Mouse (Mus musculus): ENCODE results near the gene Gsap. TPM values are rescaled to one million over a fixed set of nuclear protein-coding genes. Genes with fewer than 3 reads are reported as not detected.
"Not testable (repeated sequence)": the region's sequence is repeated elsewhere in the genome, so short reads cannot be mapped to it uniquely, and the experiment has no call there.

The Gsap gene
- 44.6 and 44.9 TPM in 2 replicates for polyA plus RNA-seq (2015; fragmentation: Nextera tagmentation; extraction: Ambion mirVana)

DNA sequence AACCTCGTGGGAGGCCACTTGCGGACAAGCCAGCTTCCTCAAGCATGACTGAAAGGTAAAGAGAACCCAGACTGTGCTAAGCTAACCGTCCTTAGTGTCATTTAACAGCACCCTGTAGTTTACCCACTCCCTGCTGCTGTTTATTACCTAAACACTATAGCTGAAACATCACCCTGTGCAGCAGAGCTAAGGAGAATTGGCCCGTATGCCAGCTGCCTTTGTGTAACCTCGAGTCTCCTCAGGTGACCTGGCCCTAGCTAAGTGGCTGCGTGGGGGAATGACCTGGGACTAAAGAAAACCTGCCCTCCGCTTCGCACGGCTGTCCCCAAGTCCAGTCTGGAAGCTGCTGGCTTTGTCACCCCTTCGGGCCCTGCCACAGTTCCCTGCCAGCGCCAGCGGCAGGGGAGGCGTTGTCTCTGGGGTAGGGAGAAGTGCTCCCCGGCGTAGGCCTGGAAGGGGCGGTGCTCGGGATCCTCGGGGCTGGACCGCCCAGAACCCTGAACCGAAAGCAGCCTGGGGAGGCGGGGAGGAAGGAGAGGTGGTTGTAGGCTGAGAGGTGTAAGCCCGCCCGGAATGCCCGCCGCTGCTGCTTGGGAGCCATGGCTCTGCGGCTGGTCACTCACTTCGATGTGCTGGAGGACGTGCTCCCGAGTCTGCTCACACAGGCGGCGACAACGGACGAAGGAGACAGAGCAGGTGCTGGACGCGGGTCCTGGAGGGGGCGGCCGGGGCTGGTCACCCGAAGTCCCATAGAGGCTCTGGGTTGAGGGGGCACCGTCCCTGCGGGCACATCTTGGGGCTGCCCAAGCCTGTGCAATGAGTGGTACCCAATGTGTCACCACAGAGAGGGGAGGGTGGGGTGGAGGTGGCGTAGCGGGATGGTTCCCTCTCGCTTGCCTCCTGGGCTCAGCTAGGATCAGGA, at the start of gene Gsap:
Gene Gsap, plus strand, starts transcription at position 492 of the 922 bp plus-strand sequence.
- peak within 1 kb of the TSS; percentile 83 for H3K4me2 ChIP-seq (replicated peaks; ENCODE audit: low read depth, low read length)
- H3K27me3 ChIP-seq (replicated peaks; ENCODE audit: insufficient read depth, low read length), result no peaks in the 10 kb centered on the region
- H3K9me3 ChIP-seq (ENCODE audit: low read length), result no peaks in the 10 kb centered on the region
- 11% methylated on average over 34 of the region's 43 CpGs for WGBS
- peak within 1 kb of the TSS; percentile 41 for H3K9ac ChIP-seq (replicated peaks; ENCODE audit: low read depth)
- peak within 1 kb of the TSS; percentile 72 for H3K27ac ChIP-seq (ENCODE audit: low read length)
- no peaks in the 10 kb centered on the region for H3K36me3 ChIP-seq (ENCODE audit: insufficient read depth, low read length)
- peak; percentile 91 for DNase-seq (ENCODE audit: low spot score)
- peak; percentile 16; the same call in 1 of the 2 replicates for TF ChIP-seq CTCF (IDR thresholded peaks at IDR 0.05)
- TF ChIP-seq EP300 (IDR thresholded peaks at IDR 0.05), result no peak
- H3K4me3 ChIP-seq (ENCODE audit: low read depth, low read length), result peak within 1 kb of the TSS; percentile 60
- peak; percentile 92 for ATAC-seq
- H3K4me1 ChIP-seq (ENCODE audit: insufficient read depth, low read depth, low read length), result no peaks in the 10 kb centered on the region; the same call in 1 of the 2 replicates

DNA sequence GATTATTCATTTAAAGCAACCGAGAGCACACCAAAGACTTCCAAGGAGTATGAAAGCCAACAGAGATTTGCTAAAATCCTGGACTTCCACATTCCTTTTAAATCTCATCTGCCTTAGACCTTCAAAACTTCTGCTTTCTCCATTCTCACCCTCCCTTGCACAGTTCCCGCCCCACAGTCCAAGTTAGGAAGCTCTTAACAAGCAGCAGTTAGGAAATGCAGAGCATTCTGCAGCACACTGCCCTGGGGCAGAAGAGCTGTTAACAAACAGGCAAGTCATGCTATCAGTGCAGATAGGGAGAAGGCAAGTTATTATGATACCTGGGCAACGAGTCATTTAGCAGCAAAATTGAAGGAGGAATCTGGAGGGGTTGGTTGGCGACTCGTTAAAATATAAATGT, 49.5 kb upstream of the Gsap start:
- WGBS, result 64% methylated on average over 5 of the region's 5 CpGs
- DNase-seq (ENCODE audit: low spot score), result peak; percentile 29

DNA sequence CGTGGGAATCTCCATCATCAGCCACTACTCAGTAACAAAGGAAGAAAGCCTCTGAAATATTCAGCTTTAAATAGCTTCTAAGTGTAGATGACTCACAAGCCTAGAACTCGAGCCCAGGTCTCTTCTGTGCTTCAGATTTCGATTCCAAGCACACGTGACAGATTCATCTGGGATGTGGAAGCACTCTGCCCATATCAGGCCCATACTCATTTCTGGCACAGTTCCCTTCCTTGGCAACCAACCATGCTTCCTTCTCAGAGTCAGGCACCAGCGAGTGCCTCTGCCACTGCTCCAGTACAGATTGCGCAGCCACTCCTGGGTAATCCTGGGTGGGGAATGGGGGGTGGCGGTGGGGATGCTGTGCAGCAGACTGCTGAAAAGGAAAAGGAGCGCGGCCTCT, 46.5 kb upstream of the Gsap start:
- Histone ChIP-seq H3K27me3 (replicated peaks; ENCODE audit: insufficient read depth, low read length) (no peaks in the 10 kb centered on the region), H3K9me3 (ENCODE audit: low read length) (no peaks in the 10 kb centered on the region), H3K4me1 (ENCODE audit: insufficient read depth, low read depth, low read length) (peaks cover 2% of the 10 kb centered on the region; the same call in 1 of the 2 replicates), H3K4me3 (ENCODE audit: low read depth, low read length) (no peak overlapping the region), H3K36me3 (ENCODE audit: insufficient read depth, low read length) (no peaks in the 10 kb centered on the region), H3K9ac (replicated peaks; ENCODE audit: low read depth) (no peak overlapping the region), H3K27ac (ENCODE audit: low read length) (no peak overlapping the region), H3K4me2 (replicated peaks; ENCODE audit: low read depth, low read length) (no peak overlapping the region)
- ATAC-seq, result peak; percentile 79
- WGBS, result 26% methylated on average over 9 of the region's 9 CpGs
- peak; percentile 54; the same call in 1 of the 2 replicates for TF ChIP-seq EP300 (IDR thresholded peaks at IDR 0.05)
- no peak for TF ChIP-seq CTCF (IDR thresholded peaks at IDR 0.05)
- peak; percentile 80 for DNase-seq (ENCODE audit: low spot score)

More for the DNA sequence above, 49.5 kb upstream of the Gsap start:
- H3K4me2 ChIP-seq (replicated peaks; ENCODE audit: low read depth, low read length), result no peak overlapping the region
- no peaks in the 10 kb centered on the region for H3K4me1 ChIP-seq (ENCODE audit: insufficient read depth, low read depth, low read length)
- H3K9ac ChIP-seq (replicated peaks; ENCODE audit: low read depth), result no peak overlapping the region
- no peaks in the 10 kb centered on the region for H3K27me3 ChIP-seq (replicated peaks; ENCODE audit: insufficient read depth, low read length)
- TF ChIP-seq EP300 (IDR thresholded peaks at IDR 0.05), result no peak
- TF ChIP-seq CTCF (IDR thresholded peaks at IDR 0.05), result no peak
- no peak overlapping the region for H3K27ac ChIP-seq (ENCODE audit: low read length)
- no peaks in the 10 kb centered on the region for H3K36me3 ChIP-seq (ENCODE audit: insufficient read depth, low read length)
- no peak overlapping the region for H3K4me3 ChIP-seq (ENCODE audit: low read depth, low read length)
- H3K9me3 ChIP-seq (ENCODE audit: low read length), result no peaks in the 10 kb centered on the region
- ATAC-seq, result no peak

DNA sequence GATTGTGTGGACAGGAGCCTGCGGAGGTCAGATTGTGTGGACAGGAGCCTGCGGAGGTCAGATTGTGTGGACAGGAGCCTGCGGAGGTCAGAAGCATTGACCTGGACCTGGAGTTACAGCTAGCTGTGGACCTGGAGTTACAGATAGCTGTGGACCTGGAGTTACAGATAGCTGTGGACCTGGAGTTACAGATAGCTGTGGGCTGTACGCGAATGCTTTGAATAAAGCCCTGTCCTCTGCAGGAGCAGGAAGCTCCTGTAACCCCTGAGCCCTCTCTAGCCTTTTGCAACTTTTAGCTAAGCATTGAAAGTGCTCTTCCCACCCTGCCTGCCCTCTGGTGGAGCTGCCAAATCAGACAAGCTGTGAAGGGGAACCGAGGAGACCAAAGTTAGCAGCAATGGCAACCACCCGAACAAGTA, 44.9 kb upstream of the Gsap start:
- H3K4me1 ChIP-seq (ENCODE audit: insufficient read depth, low read depth, low read length); H3K4me3 ChIP-seq (ENCODE audit: low read depth, low read length); H3K9ac ChIP-seq (replicated peaks; ENCODE audit: low read depth); H3K27ac ChIP-seq (ENCODE audit: low read length); ATAC-seq; H3K27me3 ChIP-seq (replicated peaks; ENCODE audit: insufficient read depth, low read length); H3K4me2 ChIP-seq (replicated peaks; ENCODE audit: low read depth, low read length); H3K9me3 ChIP-seq (ENCODE audit: low read length); H3K36me3 ChIP-seq (ENCODE audit: insufficient read depth, low read length): not testable (repeated sequence)
- TF ChIP-seq CTCF (IDR thresholded peaks at IDR 0.05), result peak; percentile 69
- whole genome bisulfite sequencing, result 50% methylated on average over 7 of the region's 7 CpGs
- peak; percentile 70 for DNase-seq (ENCODE audit: low spot score)

DNA sequence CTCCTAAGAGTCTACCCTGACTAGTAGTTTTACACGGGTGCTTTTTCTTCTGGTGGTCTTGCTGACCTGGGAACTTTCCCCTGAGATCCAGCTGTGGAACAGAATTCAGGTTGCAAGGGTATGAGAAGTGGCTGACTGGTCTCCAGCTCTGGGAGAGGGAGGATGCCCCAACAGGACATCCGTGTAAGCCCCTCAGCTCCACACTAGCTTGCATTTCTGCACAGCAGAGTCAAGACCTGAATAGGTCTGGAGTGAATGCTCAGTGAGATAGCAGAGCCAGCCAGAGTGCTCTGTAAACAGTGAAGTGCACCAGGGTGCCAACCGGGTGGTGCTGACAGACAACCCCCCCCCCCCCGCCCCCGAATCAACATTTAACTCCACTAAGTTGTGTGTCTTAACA, 44.4 kb upstream of the Gsap start:
- H3K4me3 ChIP-seq (ENCODE audit: low read depth, low read length), result no peak overlapping the region
- no peak overlapping the region for H3K27ac ChIP-seq (ENCODE audit: low read length)
- no peak overlapping the region for H3K4me2 ChIP-seq (replicated peaks; ENCODE audit: low read depth, low read length)
- no peaks in the 10 kb centered on the region for H3K36me3 ChIP-seq (ENCODE audit: insufficient read depth, low read length)
- WGBS, result 24% methylated on average over 5 of the region's 5 CpGs
- TF ChIP-seq EP300 (IDR thresholded peaks at IDR 0.05) (no peak), CTCF (IDR thresholded peaks at IDR 0.05) (no peak)
- DNase-seq (ENCODE audit: low spot score), result no peak
- peaks cover 6% of the 10 kb centered on the region; the same call in 1 of the 2 replicates for H3K4me1 ChIP-seq (ENCODE audit: insufficient read depth, low read depth, low read length)
- no peaks in the 10 kb centered on the region for H3K27me3 ChIP-seq (replicated peaks; ENCODE audit: insufficient read depth, low read length)
- H3K9ac ChIP-seq (replicated peaks; ENCODE audit: low read depth), result no peak overlapping the region
- H3K9me3 ChIP-seq (ENCODE audit: low read length), result no peaks in the 10 kb centered on the region
- ATAC-seq, result no peak

DNA sequence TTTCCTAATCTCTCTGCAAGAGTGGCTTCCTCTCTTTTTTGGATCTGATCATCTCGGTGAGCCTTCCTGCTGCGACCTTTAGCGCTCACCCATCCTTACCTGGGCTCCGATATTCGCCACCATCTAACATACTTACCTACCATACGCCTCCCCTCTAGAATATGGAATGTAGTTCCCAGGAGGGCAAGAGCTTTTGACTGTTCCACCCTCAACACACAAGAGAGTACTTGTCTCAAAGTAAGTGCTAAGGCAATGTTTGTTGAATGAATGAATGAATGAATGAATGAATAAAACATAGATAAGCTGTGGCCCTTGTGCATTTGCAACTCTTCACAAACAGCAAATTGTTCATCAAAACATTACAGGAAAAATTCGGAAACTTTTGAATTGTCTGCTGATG, 43.0 kb upstream of the Gsap start:
- WGBS, result 61% methylated on average over 7 of the region's 7 CpGs

More for the DNA sequence above, 43.0 kb upstream of the Gsap start:
- Histone ChIP-seq H3K9me3 (ENCODE audit: low read length) (no peaks in the 10 kb centered on the region), H3K4me1 (ENCODE audit: insufficient read depth, low read depth, low read length) (peaks cover 6% of the 10 kb centered on the region; the same call in 1 of the 2 replicates), H3K4me3 (ENCODE audit: low read depth, low read length) (no peak overlapping the region), H3K27me3 (replicated peaks; ENCODE audit: insufficient read depth, low read length) (no peaks in the 10 kb centered on the region), H3K27ac (ENCODE audit: low read length) (no peak overlapping the region), H3K4me2 (replicated peaks; ENCODE audit: low read depth, low read length) (no peak overlapping the region), H3K9ac (replicated peaks; ENCODE audit: low read depth) (no peak overlapping the region), H3K36me3 (ENCODE audit: insufficient read depth, low read length) (no peaks in the 10 kb centered on the region)
- DNase-seq (ENCODE audit: low spot score) (peak; percentile 66), ATAC-seq (peak; percentile 49)
- TF ChIP-seq CTCF (IDR thresholded peaks at IDR 0.05), result no peak
- peak; percentile 88 for TF ChIP-seq EP300 (IDR thresholded peaks at IDR 0.05)

Data from lung, postnatal 0 days (tissue).